Mouse (Mus musculus) CH12.LX (cell line): ENCODE measurements around the gene Slc25a12. TPM values are rescaled to one million over a fixed set of nuclear protein-coding genes. Genes with fewer than 3 reads are reported as not detected.

Source experiments
- DNase-seq: peaks from one replicate; pipeline ENCODE4 v3.0.0-alpha.2; 2013; ENCODE audit errors: extremely low read depth
- H3K27ac ChIP-seq: 2 replicates; pipeline ENCODE4 v1.5.1; 2012; ENCODE audit warnings: low read depth, mild to moderate bottlenecking, control low read depth, moderate library complexity; ENCODE audit not compliant: insufficient read depth
- H3K27me3 ChIP-seq: replicated peaks from 2 replicates; pipeline ENCODE3; 2012; ENCODE audit warnings: inconsistent platforms
- H3K36me3 ChIP-seq, 2 experiments: replicated peaks in 1 of 2; 2 replicates each; pipeline versions ENCODE3 to v1.6.1; 2012; ENCODE audit warnings: inconsistent platforms in 1 of 2, low read length in 1 of 2, mild to moderate bottlenecking in 1 of 2, mixed read lengths in 1 of 2, moderate library complexity in 1 of 2; ENCODE audit not compliant: control insufficient read depth in 1 of 2, insufficient read depth in 1 of 2
- H3K4me1 ChIP-seq, 2 experiments: 2 replicates each; pipeline ENCODE4 v1.6.1; 2012; ENCODE audit warnings: inconsistent platforms in 1 of 2, moderate library complexity in 1 of 2; ENCODE audit not compliant: insufficient read depth in 2 of 2, control insufficient read depth in 1 of 2
- H3K4me2 ChIP-seq: 2 replicates; pipeline ENCODE4 v1.6.1; 2012; ENCODE audit warnings: low read depth, mild to moderate bottlenecking, control low read depth; ENCODE audit not compliant: poor library complexity, insufficient read depth, severe bottlenecking
- H3K4me3 ChIP-seq, 3 experiments: fragments of 150-350 bp in 1 of 3; sonication (generic) in 1 of 3; replicated peaks in 1 of 3; 2 replicates each; pipeline versions ENCODE3 to v1.5.1; 2011 to 2012; ENCODE audit warnings: low read depth in 2 of 3, low read length in 2 of 3, mild to moderate bottlenecking in 2 of 3, moderate library complexity in 2 of 3, control low read depth in 1 of 3, improper control_type of control experiment in 1 of 3, inconsistent platforms in 1 of 3, mixed read lengths in 1 of 3; ENCODE audit not compliant: poor library complexity in 1 of 3
- H3K79me2 ChIP-seq: replicated peaks from 2 replicates; pipeline ENCODE4 v1.6.1; 2012; ENCODE audit warnings: mild to moderate bottlenecking, moderate library complexity; ENCODE audit not compliant: control insufficient read depth, poor library complexity, insufficient read depth, severe bottlenecking; ENCODE audit errors: extremely low read depth
- H3K9ac ChIP-seq: 2 replicates; pipeline ENCODE4 v1.6.1; 2012; ENCODE audit warnings: low read depth, mild to moderate bottlenecking, control low read depth, moderate library complexity; ENCODE audit not compliant: insufficient read depth
- H3K9me3 ChIP-seq: replicated peaks from 2 replicates; pipeline ENCODE3; 2012; ENCODE audit warnings: low read length, inconsistent platforms, mixed read lengths
- CHD1 ChIP-seq: IDR thresholded peaks from 2 replicates; pipeline ENCODE4 v1.6.1; 2012; ENCODE audit warnings: low read depth, low read length, improper control_type of control experiment, inconsistent platforms
- CTCF ChIP-seq, 2 experiments: IDR thresholded peaks in 1 of 2; conservative IDR thresholded peaks in 1 of 2; 2 replicates each; pipeline ENCODE4 v1.5.1; 2011 to 2012; ENCODE audit warnings: low read depth in 2 of 2, low read length in 2 of 2, improper control_type of control experiment in 1 of 2, inconsistent platforms in 1 of 2, mild to moderate bottlenecking in 1 of 2, moderate library complexity in 1 of 2
- EP300 ChIP-seq: IDR thresholded peaks from 2 replicates; pipeline ENCODE4 v1.6.1; 2011; ENCODE audit warnings: low read length, improper control_type of control experiment
- ETS1 ChIP-seq: conservative IDR thresholded peaks from 2 replicates; pipeline ENCODE4 v1.6.1; 2012; ENCODE audit warnings: low read depth, mild to moderate bottlenecking, inconsistent platforms, low read length, improper control_type of control experiment, moderate library complexity
- HCFC1 ChIP-seq: IDR thresholded peaks from 2 replicates; pipeline ENCODE4 v1.6.1; 2012; ENCODE audit warnings: low read depth, mild to moderate bottlenecking, inconsistent platforms, low read length, improper control_type of control experiment
- JUN ChIP-seq: IDR thresholded peaks from 2 replicates; pipeline ENCODE4 v1.6.1; 2011; ENCODE audit warnings: low read depth, mild to moderate bottlenecking, low read length, improper control_type of control experiment, moderate library complexity; ENCODE audit not compliant: insufficient read depth
- JUND ChIP-seq: conservative IDR thresholded peaks from 2 replicates; pipeline ENCODE4 v1.6.1; 2011; ENCODE audit warnings: low read depth, low read length, improper control_type of control experiment
- MAFK ChIP-seq: IDR thresholded peaks from 2 replicates; pipeline ENCODE4 v1.6.1; 2011; ENCODE audit warnings: low read length, improper control_type of control experiment; ENCODE audit not compliant: insufficient replicate concordance
- MAX ChIP-seq: IDR thresholded peaks from 2 replicates; pipeline ENCODE4 v1.6.1; 2011; ENCODE audit warnings: low read length, improper control_type of control experiment
- MAZ ChIP-seq: IDR thresholded peaks from 2 replicates; pipeline ENCODE4 v1.6.1; 2012; ENCODE audit warnings: low read depth, mild to moderate bottlenecking, inconsistent platforms, low read length, improper control_type of control experiment, moderate library complexity
- MXI1 ChIP-seq: IDR thresholded peaks from 2 replicates; pipeline ENCODE4 v1.6.1; 2011; ENCODE audit warnings: mild to moderate bottlenecking, low read depth, low read length, improper control_type of control experiment
- NELFE ChIP-seq: IDR thresholded peaks from 2 replicates; pipeline ENCODE4 v1.6.1; 2011; ENCODE audit warnings: low read depth, low read length, improper control_type of control experiment
- PAX5 ChIP-seq: IDR thresholded peaks from 2 replicates; pipeline ENCODE4 v1.6.1; 2012; ENCODE audit warnings: low read length, inconsistent platforms, mixed read lengths
- POLR2A ChIP-seq: IDR thresholded peaks from 2 replicates; pipeline ENCODE4 v1.6.1; 2011; ENCODE audit warnings: low read depth, mild to moderate bottlenecking, improper control_type of control experiment, low read length
- RAD21 ChIP-seq: IDR thresholded peaks from 2 replicates; pipeline ENCODE4 v1.6.1; 2011; ENCODE audit warnings: low read depth, mild to moderate bottlenecking, low read length, improper control_type of control experiment, moderate library complexity
- SIN3A ChIP-seq: IDR thresholded peaks from 2 replicates; pipeline ENCODE4 v1.6.1; 2012; ENCODE audit warnings: low read length, improper control_type of control experiment, inconsistent platforms
- TCF12 ChIP-seq: IDR thresholded peaks from 2 replicates; pipeline ENCODE4 v1.6.1; 2014; ENCODE audit warnings: low read depth, mild to moderate bottlenecking, inconsistent platforms, low read length, improper control_type of control experiment
- ZNF384 ChIP-seq: IDR thresholded peaks from 2 replicates; pipeline ENCODE4 v1.6.1; 2012; ENCODE audit warnings: low read depth, low read length, improper control_type of control experiment, inconsistent platforms
- dilution Hi-C: fragments of 300-500 bp; cut with MboI; formaldehyde crosslinking; loops from 2 replicates; pipeline ENCODE4 v1.14.3; 2020; ENCODE audit warnings: low sequenced_read_pairs; ENCODE audit not compliant: extremely low pct_unique_long_range_greater_than_20kb, extremely low pct_ligation_motif_present
- in situ Hi-C: fragments of 300-500 bp; cut with MboI; formaldehyde crosslinking; loops from 3 replicates; pipeline ENCODE4 v1.14.3; 2019; ENCODE audit warnings: low sequenced_read_pairs, low pct_ligation_motif_present, low pct_unique_long_range_greater_than_20kb, mixed read lengths
- polyA plus RNA-seq: library from polyadenylated mRNA; unstranded; fragments of >175 nt; gene quantifications from 2 replicates; pipeline ENCODE4 v1.2.1, GENCODE M21; 2012; ENCODE audit warnings: low read depth; ENCODE audit not compliant: insufficient read length
- total RNA-seq, 2 experiments: library from RNA; depleted of rRNA; stranded (reverse); fragments of 300-350 nt in 1 of 2; fragments of >200 nt in 1 of 2; gene quantifications; 2 replicates each; pipeline ENCODE4 v1.2.3; 2012 to 2014

Gene Slc25a12
- total and polyA plus RNA-seq, 3 experiments, result 97.1 to 211 (median 123) TPM

GRCm38 (mm10) chr2:71268691-71269090 lies 98.9 kb downstream of the Slc25a12 start:
- H3K9me3 ChIP-seq, result no peaks in the 10 kb centered on the region
- H3K4me2 ChIP-seq, result no peak overlapping the region
- H3K4me3 ChIP-seq, result no peak overlapping the region
- H3K9ac ChIP-seq, result no peak overlapping the region
- no peaks in the 10 kb centered on the region for H3K27me3 ChIP-seq
- no peak overlapping the region for H3K27ac ChIP-seq
- in situ Hi-C loops, result no loop called here
- dilution Hi-C loops, result no loop called here
- DNase-seq, result no peak
- no peaks in the 10 kb centered on the region for H3K79me2 ChIP-seq
- no peaks in the 10 kb centered on the region; a peak in 1 of 4 replicates for H3K4me1 ChIP-seq
- no peak for TF ChIP-seq JUN
- TF ChIP-seq SIN3A, result no peak
- TF ChIP-seq MAFK, result no peak
- no peak for TF ChIP-seq NELFE
- TF ChIP-seq PAX5, result no peak
- TF ChIP-seq JUND, result no peak
- H3K36me3 ChIP-seq, result peaks cover 7 to 48% of the 10 kb centered on the region in 2 experiments

GRCm38 (mm10) chr2:71264585-71264984 lies 103.0 kb downstream of the Slc25a12 start:
- Histone ChIP-seq H3K9ac (no peak overlapping the region), H3K4me1 (no peaks in the 10 kb centered on the region; a peak in 1 of 4 replicates), H3K36me3 (peaks cover 20 to 57% of the 10 kb centered on the region in 2 experiments), H3K27ac (no peak overlapping the region), H3K9me3 (no peaks in the 10 kb centered on the region), H3K79me2 (no peaks in the 10 kb centered on the region), H3K4me3 (no peak overlapping the region), H3K27me3 (no peaks in the 10 kb centered on the region), H3K4me2 (no peak overlapping the region)
- dilution Hi-C loops, result no loop called here
- DNase-seq, result no peak
- in situ Hi-C loops, result no loop called here
- no peak for TF ChIP-seq CTCF (conservative IDR thresholded peaks at IDR 0.05 in 1 of 2, IDR thresholded peaks at IDR 0.05 in 1 of 2; ENCODE audit: low read depth in 2 of 2, low read length in 2 of 2)
- no peak for TF ChIP-seq MAZ
- no peak for TF ChIP-seq ETS1
- TF ChIP-seq MXI1, result no peak
- no peak for TF ChIP-seq MAFK
- no peak for TF ChIP-seq RAD21
- no peak for TF ChIP-seq MAX
- no peak for TF ChIP-seq POLR2A
- no peak for TF ChIP-seq CHD1
- TF ChIP-seq EP300, result no peak
- no peak for TF ChIP-seq TCF12
- no peak for TF ChIP-seq JUN
- TF ChIP-seq SIN3A, result no peak
- TF ChIP-seq ZNF384, result no peak
- no peak for TF ChIP-seq HCFC1
